Mouse (Mus musculus) neural tube, embryonic 15.5 days (tissue): Measurements from ENCODE around the gene Gm8978. TPM values are rescaled to one million over a fixed set of nuclear protein-coding genes. Genes with fewer than 3 reads are reported as not detected.
"Not testable (repeated sequence)": the region's sequence is repeated elsewhere in the genome, so short reads cannot be mapped to it uniquely, and the experiment has no call there.

Source experiments
- ATAC-seq: fragments of 200-750 bp; cut with Nextera tagmentation; 2 replicates; pipeline ENCODE4 v1.8.0; 2017; ENCODE audit warnings: mild to moderate bottlenecking, moderate TSS enrichment, moderate library complexity; ENCODE audit not compliant: low FRiP score
- H3K27ac ChIP-seq: fragments of 300-500 bp; sonication (generic); replicated peaks from 2 replicates; pipeline ENCODE4 v1.5.1; 2015; ENCODE audit warnings: mild to moderate bottlenecking, inconsistent platforms
- H3K27me3 ChIP-seq: fragments of 300-500 bp; sonication (generic); replicated peaks from 2 replicates; pipeline ENCODE4 v1.6.1; 2015; ENCODE audit warnings: inconsistent platforms
- H3K36me3 ChIP-seq: fragments of 300-500 bp; sonication (generic); 2 replicates; pipeline ENCODE4 v1.6.1; 2015; ENCODE audit warnings: inconsistent platforms
- H3K4me1 ChIP-seq: fragments of 300-500 bp; sonication (generic); 2 replicates; pipeline ENCODE4 v1.6.1; 2015; ENCODE audit warnings: inconsistent platforms
- H3K4me2 ChIP-seq: fragments of 300-500 bp; sonication (generic); 2 replicates; pipeline ENCODE4 v1.6.1; 2015; ENCODE audit warnings: inconsistent platforms, mild to moderate bottlenecking, moderate library complexity
- H3K4me3 ChIP-seq: fragments of 300-500 bp; sonication (generic); replicated peaks from 2 replicates; pipeline ENCODE4 v1.5.1; 2015; ENCODE audit warnings: mild to moderate bottlenecking, inconsistent platforms
- H3K9ac ChIP-seq: fragments of 300-500 bp; sonication (generic); replicated peaks from 2 replicates; pipeline ENCODE4 v1.6.1; 2015; ENCODE audit warnings: mild to moderate bottlenecking, inconsistent platforms
- H3K9me3 ChIP-seq: fragments of 300-500 bp; sonication (generic); replicated peaks from 2 replicates; pipeline ENCODE4 v1.6.1; 2016; ENCODE audit warnings: inconsistent platforms
- WGBS: fragments of 180-500 bp; shearing (Covaris S2); methylation state at CpG from one replicate; pipeline ENCODE4 v1.1.7; 2015; ENCODE audit warnings: mixed read lengths; 5-methylcytosine and 5-hydroxymethylcytosine counted together
- microRNA-seq: library from miRNA; unstranded; fragments of <30 nt; microRNA quantifications from one replicate; pipeline ENCODE4, GENCODE M21; 2017
- polyA plus RNA-seq: library from polyadenylated mRNA; unstranded; fragments of >200 nt; fragmentation: Nextera tagmentation; extraction: Ambion mirVana; gene quantifications from 2 replicates; pipeline ENCODE4 v1.2.1, GENCODE M21; 2015

Gm8978 gene
- not detected in 2 replicates for polyA plus RNA-seq

DNA sequence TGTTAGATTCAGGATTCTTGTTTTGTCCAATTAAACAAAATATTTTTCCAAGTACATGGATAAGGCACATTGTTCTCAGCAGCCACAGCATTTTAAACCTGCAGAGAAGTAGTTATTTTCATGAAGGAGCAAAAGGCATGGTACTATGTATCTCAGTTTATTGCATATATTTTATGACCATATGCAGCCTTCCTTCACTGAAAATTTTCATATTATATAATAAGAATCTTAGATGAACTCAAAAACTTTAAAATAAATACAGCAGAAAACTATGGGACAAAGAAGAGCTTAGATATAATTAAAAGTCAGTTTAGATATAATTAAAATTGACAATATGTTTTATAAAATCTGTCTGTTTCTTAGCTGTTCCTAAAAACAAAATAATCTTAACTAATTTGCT, at the start of gene Gm8978:
Gm8978 (minus strand) TSS at position 101 of the 400 bp plus-strand sequence.
- not testable (repeated sequence) for H3K9ac ChIP-seq, ATAC-seq, H3K27me3 ChIP-seq, H3K4me3 ChIP-seq, H3K4me2 ChIP-seq, H3K27ac ChIP-seq, H3K36me3 ChIP-seq, H3K9me3 ChIP-seq, H3K4me1 ChIP-seq

DNA sequence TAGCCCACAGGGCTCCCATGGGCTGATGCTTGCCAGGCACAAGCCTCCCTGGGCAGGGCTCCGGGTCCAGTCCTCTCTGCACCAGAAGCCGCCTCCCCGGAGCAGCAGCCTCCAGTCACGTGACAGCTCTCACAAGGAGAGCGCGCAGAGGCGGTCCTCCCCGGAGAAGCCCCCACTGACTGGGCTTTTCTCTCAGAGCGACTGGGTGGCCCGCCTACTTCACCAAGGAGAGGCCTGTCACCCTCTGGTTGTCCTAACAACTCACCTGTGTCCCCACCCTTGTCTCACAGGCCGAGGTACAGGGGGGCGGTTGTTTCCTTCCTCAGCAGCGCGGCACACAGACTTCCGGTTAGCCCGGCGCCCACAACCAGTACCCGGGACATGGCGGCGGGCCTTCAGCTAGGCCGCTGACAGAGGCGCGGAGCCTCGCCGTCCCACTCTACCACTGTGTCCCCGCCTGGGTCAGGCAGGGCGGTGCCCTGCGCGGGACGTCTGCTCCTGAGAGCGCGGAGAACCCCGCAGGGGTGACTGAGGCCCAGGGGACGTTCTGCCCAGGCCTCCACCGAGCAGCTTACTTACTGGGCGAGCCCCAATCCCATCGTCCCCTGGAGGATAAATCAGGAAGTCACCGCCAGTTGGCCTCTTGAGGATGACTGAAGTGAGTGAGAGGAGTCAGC, 35.3 kb downstream of the Gm8978 start:
- peak; percentile 98 for ATAC-seq
- H3K27me3 ChIP-seq, H3K4me1 ChIP-seq, H3K36me3 ChIP-seq, H3K9me3 ChIP-seq: not testable (repeated sequence)
- H3K9ac ChIP-seq, result peak overlapping the region; percentile 43; the same call in 1 of the 2 replicates
- H3K4me3 ChIP-seq, result peak overlapping the region; percentile 43
- 6% methylated on average over 10 of the region's 38 CpGs for WGBS
- peak overlapping the region; percentile 69 for H3K27ac ChIP-seq
- peak overlapping the region; percentile 59 for H3K4me2 ChIP-seq

DNA sequence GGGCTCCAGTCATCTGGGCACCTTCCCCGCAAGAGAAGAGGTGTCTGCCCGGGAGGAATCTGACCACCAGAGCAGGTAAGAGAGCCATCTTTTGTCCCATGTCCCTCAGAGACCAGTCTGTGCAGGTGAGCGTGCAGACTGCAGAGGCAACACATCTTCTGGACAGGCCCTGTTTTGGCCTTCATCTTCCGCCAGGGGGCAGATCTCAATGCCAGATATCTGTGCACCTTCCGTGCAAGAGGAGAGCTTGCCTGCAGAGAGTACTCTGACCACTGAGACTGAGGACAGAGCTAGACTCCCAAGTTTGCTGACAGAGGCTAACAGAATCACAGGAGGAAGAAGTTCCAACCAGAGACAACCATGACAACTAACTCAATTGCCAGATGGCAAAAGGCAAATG, 56.5 kb downstream of the Gm8978 start:
- not testable (repeated sequence) for H3K9ac ChIP-seq, H3K4me2 ChIP-seq, H3K4me1 ChIP-seq, H3K9me3 ChIP-seq, H3K27me3 ChIP-seq, H3K4me3 ChIP-seq, H3K36me3 ChIP-seq, ATAC-seq, H3K27ac ChIP-seq
- 85% methylated on average over 5 of the region's 5 CpGs for WGBS

Small RNA genes within 50 kb of the gene (microRNA-seq; reads per million reads assigned to microRNA genes)
- gene Gm27440, result not detected

Other genes starting within 250 kb of the Gm8978 start
- gene Rnls, start 233.0 kb downstream of the Gm8978 start, polyA plus RNA-seq, result 9.9 and 11.1 TPM in 2 replicates
- not detected in 2 replicates for gene Lipo4, start 107.5 kb downstream of the Gm8978 start, polyA plus RNA-seq
- 0.55 and 0.64 TPM in 2 replicates for gene Lipo2, start 126.1 kb upstream of the Gm8978 start, polyA plus RNA-seq
- gene Lipo3, start 136.7 kb upstream of the Gm8978 start, polyA plus RNA-seq, result 10.9 and 14.3 TPM in 2 replicates
- gene Lipo1, start 162.2 kb upstream of the Gm8978 start, polyA plus RNA-seq, result not detected in 2 replicates